9 mouse cellular contexts compared by ENCODE assay signal in genomic region chr6:104492490-104493431, GRCm38 (mm10). TPM values are rescaled to one million over a fixed set of nuclear protein-coding genes. Genes with fewer than 3 reads are reported as not detected.
DNase-seq lines count a peak whose midpoint lies in the region; ATAC-seq and TF ChIP-seq lines count a peak whose summit lies in the region.
"Had no signal": no experiment of that assay in that cellular context is flagged by ENCODE, and none has a peak within 500 bp of the region (broad histone marks: within the 10 kb centered on the region; RNA-seq: fewer than 3 reads in every experiment).

Gene Cntn6 (plus strand): TSS chr6:104492790.

- H3K27ac ChIP-seq in kidney, postnatal 0 days, result no peak within 1 kb of the TSS
- H3K27ac ChIP-seq in forebrain, embryonic 13.5 days, result peak within 1 kb of the TSS; percentile 60
- H3K27ac ChIP-seq in neural tube, embryonic 13.5 days (replicated peaks), result peak within 1 kb of the TSS; percentile 78

- no peaks in the 10 kb centered on the region for H3K36me3 ChIP-seq in kidney, postnatal 0 days (ENCODE audit: insufficient read depth, low read length)
- H3K36me3 ChIP-seq in forebrain, embryonic 13.5 days (ENCODE audit: poor library complexity, severe bottlenecking), result no peaks in the 10 kb centered on the region
- H3K36me3 ChIP-seq in neural tube, embryonic 13.5 days, result no peaks in the 10 kb centered on the region

- peak within 1 kb of the TSS; percentile 44 for H3K4me2 ChIP-seq in kidney, postnatal 0 days (ENCODE audit: low read length)
- H3K4me2 ChIP-seq in forebrain, embryonic 13.5 days, result peak within 1 kb of the TSS; percentile 52
- H3K4me2 ChIP-seq in neural tube, embryonic 13.5 days, result peak within 1 kb of the TSS; percentile 53

- H3K9ac ChIP-seq in kidney, postnatal 0 days (ENCODE audit: low read depth, low read length), result no peak within 1 kb of the TSS
- H3K9ac ChIP-seq in forebrain, embryonic 13.5 days, result peak within 1 kb of the TSS; percentile 47; the same call in 1 of the 2 replicates
- H3K9ac ChIP-seq in neural tube, embryonic 13.5 days, result peak within 1 kb of the TSS; percentile 65

- 32% methylated on average over 11 of the region's 11 CpGs for WGBS in kidney, postnatal 0 days
- WGBS in forebrain, embryonic 13.5 days, result 5% methylated on average over 11 of the region's 11 CpGs
- 14% methylated on average over 11 of the region's 11 CpGs for WGBS in neural tube, embryonic 13.5 days

- TF ChIP-seq CTCF in kidney, postnatal 0 days (IDR thresholded peaks at IDR 0.05; ENCODE audit: low read depth), result no peak

- no peak; the same call in 1 of the 2 replicates for ATAC-seq in kidney, postnatal 0 days (replicated peaks; ENCODE audit: low FRiP score, low read depth)
- peak; percentile 92 for ATAC-seq in forebrain, embryonic 13.5 days
- ATAC-seq in neural tube, embryonic 13.5 days (ENCODE audit: low read depth), result peak; percentile 95
- no peak for ATAC-seq in megakaryocyte progenitor cell, adult 5-6 weeks (replicated peaks; ENCODE audit: poor library complexity)
- ATAC-seq in megakaryocyte-erythroid progenitor cell, adult 5-6 weeks (replicated peaks; ENCODE audit: low FRiP score, low TSS enrichment, poor library complexity, severe bottlenecking), result no peak
- ATAC-seq in inflammation-experienced regulatory T-cells, adult 6 months, result no peak

- H3K9me3 ChIP-seq in kidney, postnatal 0 days (replicated peaks; ENCODE audit: low read length), result no peaks in the 10 kb centered on the region
- no peaks in the 10 kb centered on the region for H3K9me3 ChIP-seq in forebrain, embryonic 13.5 days (replicated peaks)
- H3K9me3 ChIP-seq in neural tube, embryonic 13.5 days, result no peaks in the 10 kb centered on the region

- peak within 1 kb of the TSS; percentile 11 for H3K4me3 ChIP-seq in kidney, postnatal 0 days (replicated peaks; ENCODE audit: low read depth, low read length)
- H3K4me3 ChIP-seq in forebrain, embryonic 13.5 days, result peak within 1 kb of the TSS; percentile 28
- H3K4me3 ChIP-seq in neural tube, embryonic 13.5 days, result peak within 1 kb of the TSS; percentile 37
- H3K4me3 ChIP-seq: erythroblast, embryonic 14.5 days had no signal

- H3K4me1 ChIP-seq in kidney, postnatal 0 days (replicated peaks; ENCODE audit: insufficient read depth, low read length), result no peaks in the 10 kb centered on the region
- H3K4me1 ChIP-seq in forebrain, embryonic 13.5 days, result peaks cover 15% of the 10 kb centered on the region
- H3K4me1 ChIP-seq in neural tube, embryonic 13.5 days (replicated peaks), result peaks cover 18% of the 10 kb centered on the region

- DNase-seq in kidney, postnatal 0 days (ENCODE audit: low spot score), result peak; percentile 42
- DNase-seq in kidney, postnatal 36 days, result no peak
- DNase-seq in layer of hippocampus, postnatal 14 days (ENCODE audit: low spot score in 2 of 2), result peak; percentile 22 to 31

- H3K27me3 ChIP-seq in kidney, postnatal 0 days (ENCODE audit: insufficient read depth, low read length), result no peaks in the 10 kb centered on the region
- H3K27me3 ChIP-seq in forebrain, embryonic 13.5 days, result no peaks in the 10 kb centered on the region
- no peaks in the 10 kb centered on the region for H3K27me3 ChIP-seq in neural tube, embryonic 13.5 days

RNA-seq across cellular contexts. Expression of gene Cntn6, which starts in this region (rescaled TPM):
- polyA plus RNA-seq in kidney, postnatal 0 days (2015; fragmentation: Nextera tagmentation; extraction: Ambion mirVana), result 0.52 and 0.74 TPM in 2 replicates
- 2.4 and 2.6 TPM in 2 replicates for polyA plus RNA-seq in forebrain, embryonic 13.5 days (2015; fragmentation: Nextera tagmentation; extraction: Ambion mirVana)
- 10 to 100 TPM in 1 of 2 experiments, 1 to 10 TPM in 1; 6.6 to 12.0 TPM for total RNA-seq in layer of hippocampus, postnatal 14 days (2021)
- polyA plus RNA-seq in neural tube, embryonic 13.5 days (2015; fragmentation: Nextera tagmentation; extraction: Ambion mirVana), result 7.6 and 9.1 TPM in 2 replicates
- not detected in 2 replicates for total RNA-seq in megakaryocyte progenitor cell, adult 5-6 weeks (2015)
- not detected in 2 replicates for total RNA-seq in megakaryocyte progenitor cell, adult 5-6 weeks (2017)
- total RNA-seq in megakaryocyte-erythroid progenitor cell, adult 5-6 weeks (2014; fragmentation: Nextera tagmentation), result not detected in 2 replicates
- not detected in 2 replicates for total RNA-seq in megakaryocyte-erythroid progenitor cell, adult 5-6 weeks (2017)
- polyA plus RNA-seq in inflammation-experienced regulatory T-cells, adult 6 months (2017; shearing (Covaris generic)), result not detected
- polyA plus RNA-seq: erythroblast, embryonic 14.5 days had no signal

Comparison
In these comparisons a context has a peak if more than half of its experiments do, and no peak if none do; other contexts are left out.
1. RNA of gene Cntn6 (total RNA-seq): 6.6 to 12.0 TPM in layer of hippocampus, postnatal 14 days; not detected in megakaryocyte progenitor cell, adult 5-6 weeks and not detected in megakaryocyte-erythroid progenitor cell, adult 5-6 weeks; every median in the first group is over 4 times any median in the second.
2. Peak in DNase-seq, H3K4me3 ChIP-seq and H3K4me2 ChIP-seq in kidney, postnatal 0 days; RNA of the gene not detected or under 1 TPM.
3. ATAC-seq: peak in forebrain, embryonic 13.5 days (single experiment) and neural tube, embryonic 13.5 days (single experiment); none in kidney, postnatal 0 days (single experiment), megakaryocyte progenitor cell, adult 5-6 weeks (single experiment), megakaryocyte-erythroid progenitor cell, adult 5-6 weeks (single experiment) and inflammation-experienced regulatory T-cells, adult 6 months (single experiment).
4. DNase-seq: peak in layer of hippocampus, postnatal 14 days (2 of 2); none in kidney, postnatal 36 days (0 of 2).
5. Peak in every context shown above with its lines, with median percentiles within 50 percentile points of each other: H3K4me2 ChIP-seq and H3K4me3 ChIP-seq.